Mouse (Mus musculus) embryonic facial prominence, embryonic 12.5 days (tissue): ENCODE measurements around the gene Ndufaf2. TPM values are rescaled to one million over a fixed set of nuclear protein-coding genes. Genes with fewer than 3 reads are reported as not detected.

Experiments used
- ATAC-seq: fragments of 200-750 bp; cut with Nextera tagmentation; 2 replicates; pipeline ENCODE4 v1.8.0; 2017; ENCODE audit not compliant: insufficient number of reproducible peaks, insufficient read depth, low FRiP score, low TSS enrichment
- H3K27ac ChIP-seq: fragments of 300-500 bp; sonication (generic); 2 replicates; pipeline ENCODE4 v1.5.1; 2016; ENCODE audit warnings: mild to moderate bottlenecking
- H3K27me3 ChIP-seq: fragments of 300-500 bp; sonication (generic); 2 replicates; pipeline ENCODE4 v1.6.1; 2016; ENCODE audit warnings: mild to moderate bottlenecking, moderate library complexity
- H3K36me3 ChIP-seq: fragments of 300-500 bp; sonication (generic); 2 replicates; pipeline ENCODE4 v1.6.1; 2016; ENCODE audit warnings: mild to moderate bottlenecking
- H3K4me1 ChIP-seq: fragments of 300-500 bp; sonication (generic); 2 replicates; pipeline ENCODE4 v1.6.1; 2016
- H3K4me2 ChIP-seq: fragments of 300-500 bp; sonication (generic); replicated peaks from 2 replicates; pipeline ENCODE4 v1.6.1; 2016; ENCODE audit warnings: mild to moderate bottlenecking, moderate library complexity
- H3K4me3 ChIP-seq: fragments of 300-500 bp; sonication (generic); 2 replicates; pipeline ENCODE4 v1.5.1; 2016; ENCODE audit warnings: mild to moderate bottlenecking
- H3K9ac ChIP-seq: fragments of 300-500 bp; sonication (generic); 2 replicates; pipeline ENCODE4 v1.6.1; 2016; ENCODE audit warnings: mild to moderate bottlenecking, moderate library complexity
- H3K9me3 ChIP-seq: fragments of 300-500 bp; sonication (generic); 2 replicates; pipeline ENCODE4 v1.6.1; 2016; ENCODE audit warnings: mild to moderate bottlenecking, moderate library complexity
- WGBS: fragments of 180-500 bp; shearing (Covaris S2); methylation state at CpG from one replicate; pipeline ENCODE4 v1.1.7; 2016; 5-methylcytosine and 5-hydroxymethylcytosine counted together
- polyA plus RNA-seq: library from polyadenylated mRNA; unstranded; fragments of >200 nt; fragmentation: Nextera tagmentation; extraction: Ambion mirVana; gene quantifications from 2 replicates; pipeline ENCODE4 v1.2.1, GENCODE M21; 2016

Gene Ndufaf2
- polyA plus RNA-seq, 1 experiment from 2014 or later = 94.0 TPM

DNA sequence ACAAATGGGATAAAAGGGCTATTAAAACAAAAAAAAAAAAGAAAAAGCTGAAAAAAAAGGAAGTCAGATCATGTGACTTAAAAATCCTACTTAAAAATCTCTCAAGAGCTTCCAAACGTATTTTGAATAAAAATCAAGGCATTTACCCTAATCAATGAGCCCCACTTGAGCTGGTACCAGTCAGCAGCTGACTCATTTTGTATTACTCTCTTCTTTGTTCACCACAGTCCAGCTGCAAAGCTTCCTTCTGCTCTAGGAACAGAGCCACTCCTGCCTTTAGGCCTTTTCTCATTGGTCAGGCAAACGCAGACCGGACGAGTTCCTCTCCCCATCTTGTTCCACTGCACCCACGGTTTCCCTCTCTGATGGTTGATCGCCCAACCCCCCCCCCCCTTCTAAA is 22.8 kb downstream of the Ndufaf2 start:
- Histone ChIP-seq H3K27me3 (no peaks in the 10 kb centered on the region), H3K4me2 (no peak overlapping the region), H3K9ac (no peak overlapping the region), H3K4me1 (peaks cover 8% of the 10 kb centered on the region), H3K36me3 (no peaks in the 10 kb centered on the region), H3K9me3 (no peaks in the 10 kb centered on the region), H3K27ac (no peak overlapping the region), H3K4me3 (no peak overlapping the region)
- 81% methylated on average over 6 of the region's 6 CpGs for WGBS
- no peak for ATAC-seq

DNA sequence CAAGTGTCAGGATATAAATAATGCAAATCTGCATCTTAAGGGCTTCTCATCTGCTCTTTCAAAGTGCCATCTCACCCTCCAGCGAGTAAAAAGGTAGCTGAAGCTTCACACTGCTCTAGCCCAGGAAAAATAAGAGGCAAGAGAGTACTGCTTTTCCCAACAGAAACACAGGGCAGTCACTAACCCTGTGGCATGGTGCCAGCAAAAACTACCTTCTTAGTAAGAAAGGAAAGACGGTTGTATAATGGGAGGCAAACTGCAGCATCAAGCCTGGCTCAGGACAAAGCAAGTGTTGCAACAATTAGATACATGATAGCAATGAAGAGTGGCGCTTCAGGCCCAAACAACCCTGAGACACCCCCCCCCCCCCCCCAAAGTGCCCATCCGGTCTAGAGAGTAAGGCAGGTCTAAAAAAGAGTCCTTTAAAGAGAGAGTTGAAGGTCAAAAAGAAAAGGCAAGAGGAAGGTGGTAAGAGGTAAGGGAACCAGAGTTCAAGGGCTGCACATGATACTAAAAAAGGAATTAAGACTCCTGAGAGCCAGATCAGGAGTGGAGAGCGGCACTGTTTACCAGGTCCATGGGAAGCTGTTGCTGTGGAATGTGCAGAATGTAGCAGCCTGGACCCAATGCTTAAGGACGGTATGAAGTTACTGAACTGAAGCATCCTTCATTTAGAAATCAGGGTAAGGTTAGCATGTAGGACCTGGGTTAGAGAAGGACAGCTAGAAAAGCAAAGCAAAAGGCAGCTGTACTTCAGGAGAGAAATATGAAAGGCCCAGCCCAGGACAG is 26.2 kb downstream of the Ndufaf2 start:
- Histone ChIP-seq H3K9me3 (no peaks in the 10 kb centered on the region), H3K4me1 (peaks cover 8% of the 10 kb centered on the region), H3K9ac (no peak overlapping the region), H3K36me3 (no peaks in the 10 kb centered on the region), H3K4me2 (no peak overlapping the region), H3K4me3 (no peak overlapping the region), H3K27ac (no peak overlapping the region), H3K27me3 (no peaks in the 10 kb centered on the region)
- 65% methylated on average over 6 of the region's 6 CpGs for WGBS
- no peak for ATAC-seq

DNA sequence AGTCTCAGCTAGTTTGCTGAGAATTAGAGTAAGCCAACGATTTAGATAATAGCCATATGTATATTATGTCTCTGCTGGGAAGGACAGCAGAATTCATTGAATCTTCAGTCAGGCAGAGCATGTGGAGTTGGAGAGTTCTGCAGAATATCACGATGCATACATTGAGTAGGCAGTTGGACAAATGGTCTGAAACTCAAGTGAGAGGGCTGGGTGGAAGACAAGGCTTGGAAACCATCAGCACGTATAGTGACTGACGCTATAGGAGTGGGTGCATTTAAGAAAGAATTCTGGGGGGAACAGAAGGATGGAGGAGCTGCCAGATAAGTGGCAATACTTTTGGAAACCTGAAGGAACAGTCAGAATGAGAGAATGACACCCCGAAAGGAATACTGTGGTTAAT is 27.7 kb downstream of the Ndufaf2 start:
- Histone ChIP-seq H3K27ac (no peak overlapping the region), H3K9me3 (no peaks in the 10 kb centered on the region), H3K4me2 (no peak overlapping the region), H3K4me1 (peaks cover 8% of the 10 kb centered on the region), H3K36me3 (no peaks in the 10 kb centered on the region), H3K9ac (no peak overlapping the region), H3K27me3 (no peaks in the 10 kb centered on the region), H3K4me3 (no peak overlapping the region)
- no peak for ATAC-seq
- WGBS = 94% methylated on average over 5 of the region's 5 CpGs

DNA sequence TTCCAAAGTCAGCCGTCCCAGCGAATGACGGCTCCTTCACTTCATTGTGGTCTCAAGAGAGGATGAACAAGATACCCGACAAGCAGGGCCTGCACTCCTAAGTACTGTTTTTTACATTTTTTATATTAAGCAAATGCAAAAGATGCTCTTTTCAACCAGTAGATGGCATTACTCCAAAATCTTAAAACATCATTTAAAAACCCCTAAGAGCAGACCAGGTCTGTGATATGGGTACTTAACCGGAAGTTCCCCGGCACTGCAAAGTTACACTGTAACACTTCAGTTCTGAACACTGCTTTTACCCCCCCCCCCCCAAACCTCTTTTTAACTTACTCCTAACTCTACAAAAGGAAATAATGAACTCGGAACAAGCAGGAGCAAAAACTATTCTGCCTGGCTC is 29.4 kb downstream of the Ndufaf2 start:
- Histone ChIP-seq H3K4me3 (no peak overlapping the region), H3K9me3 (no peaks in the 10 kb centered on the region), H3K36me3 (no peaks in the 10 kb centered on the region), H3K27ac (no peak overlapping the region), H3K4me1 (peaks cover 8% of the 10 kb centered on the region), H3K27me3 (no peaks in the 10 kb centered on the region), H3K4me2 (no peak overlapping the region), H3K9ac (no peak overlapping the region)
- WGBS = 64% methylated on average over 7 of the region's 7 CpGs
- no peak for ATAC-seq

DNA sequence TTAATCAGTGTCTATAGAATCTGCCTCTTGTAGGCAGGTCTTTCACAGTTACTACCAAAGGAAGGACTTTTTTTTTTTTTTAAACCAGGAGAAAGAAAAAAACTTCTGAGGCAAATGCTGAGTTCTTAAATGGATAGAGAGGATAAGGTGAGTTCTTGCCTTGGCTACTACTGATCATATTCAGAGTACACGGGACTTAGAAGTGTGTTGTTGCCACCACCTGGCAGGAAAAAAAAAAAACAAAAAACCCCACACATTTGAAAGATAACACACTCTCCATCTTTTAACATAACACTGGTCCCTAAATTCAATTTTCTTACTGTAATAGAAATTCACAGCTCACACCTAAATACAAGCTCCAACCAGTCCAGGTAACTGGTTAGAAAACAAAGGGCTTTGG is 30.5 kb downstream of the Ndufaf2 start:
- no peak overlapping the region for H3K27ac ChIP-seq
- H3K27me3 ChIP-seq = no peaks in the 10 kb centered on the region
- H3K9me3 ChIP-seq = no peaks in the 10 kb centered on the region
- H3K4me1 ChIP-seq = peaks cover 11% of the 10 kb centered on the region
- ATAC-seq = no peak
- H3K4me3 ChIP-seq = no peak overlapping the region
- no peak overlapping the region for H3K9ac ChIP-seq
- no peaks in the 10 kb centered on the region for H3K36me3 ChIP-seq
- WGBS = 47% methylated on average over 1 of the region's 1 CpGs
- H3K4me2 ChIP-seq = no peak overlapping the region

DNA sequence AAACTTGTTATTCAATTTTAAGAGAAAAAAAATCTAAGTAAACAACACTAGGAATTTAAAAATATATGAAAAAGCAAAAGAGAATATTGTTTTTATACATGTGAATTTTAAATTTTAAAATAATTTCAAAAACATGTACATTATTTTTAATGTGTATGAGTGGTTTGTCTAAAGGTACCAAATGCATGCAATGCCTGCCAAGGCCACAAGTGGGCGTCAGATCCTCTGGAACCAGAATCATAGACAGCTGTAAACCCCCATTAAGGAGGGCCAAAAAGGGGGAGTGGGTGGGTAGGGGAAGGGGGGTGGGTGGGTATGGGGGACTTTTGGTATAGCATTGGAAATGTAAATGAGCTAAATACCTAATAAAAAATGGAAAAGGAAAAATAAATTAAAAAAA is 31.3 kb downstream of the Ndufaf2 start:
- peaks cover 7% of the 10 kb centered on the region for H3K4me1 ChIP-seq
- H3K4me2 ChIP-seq = no peak overlapping the region
- 0% methylated on average over 1 of the region's 1 CpGs for WGBS
- no peaks in the 10 kb centered on the region for H3K36me3 ChIP-seq
- no peaks in the 10 kb centered on the region for H3K27me3 ChIP-seq
- H3K9me3 ChIP-seq = no peaks in the 10 kb centered on the region
- H3K27ac ChIP-seq = no peak overlapping the region
- no peak overlapping the region for H3K4me3 ChIP-seq
- H3K9ac ChIP-seq = no peak overlapping the region
- ATAC-seq = no peak

DNA sequence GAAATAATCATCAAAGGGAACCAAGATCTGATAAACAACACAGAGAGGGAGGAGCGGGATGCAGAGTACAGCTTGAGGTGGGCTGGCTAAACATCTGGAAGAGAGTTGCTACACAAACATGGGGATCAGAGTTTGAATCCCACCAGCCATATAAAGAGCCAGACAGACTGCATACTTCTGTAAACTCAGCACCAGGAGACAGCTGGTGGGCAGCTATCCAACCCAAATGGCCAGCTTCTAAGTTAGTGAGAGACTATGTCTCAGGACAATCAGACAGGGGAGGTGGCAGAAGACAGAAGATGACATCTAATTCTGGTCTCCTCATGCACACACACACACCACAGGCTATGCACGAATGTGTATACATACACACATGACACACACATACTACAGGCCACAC is 32.2 kb downstream of the Ndufaf2 start:
- H3K4me3 ChIP-seq = no peak overlapping the region
- no peak overlapping the region for H3K4me2 ChIP-seq
- H3K9ac ChIP-seq = no peak overlapping the region
- H3K4me1 ChIP-seq = peaks cover 7% of the 10 kb centered on the region
- no peak overlapping the region for H3K27ac ChIP-seq
- ATAC-seq = no peak
- H3K27me3 ChIP-seq = no peaks in the 10 kb centered on the region
- no peaks in the 10 kb centered on the region for H3K9me3 ChIP-seq
- WGBS = 90% methylated on average over 2 of the region's 2 CpGs
- no peaks in the 10 kb centered on the region for H3K36me3 ChIP-seq

DNA sequence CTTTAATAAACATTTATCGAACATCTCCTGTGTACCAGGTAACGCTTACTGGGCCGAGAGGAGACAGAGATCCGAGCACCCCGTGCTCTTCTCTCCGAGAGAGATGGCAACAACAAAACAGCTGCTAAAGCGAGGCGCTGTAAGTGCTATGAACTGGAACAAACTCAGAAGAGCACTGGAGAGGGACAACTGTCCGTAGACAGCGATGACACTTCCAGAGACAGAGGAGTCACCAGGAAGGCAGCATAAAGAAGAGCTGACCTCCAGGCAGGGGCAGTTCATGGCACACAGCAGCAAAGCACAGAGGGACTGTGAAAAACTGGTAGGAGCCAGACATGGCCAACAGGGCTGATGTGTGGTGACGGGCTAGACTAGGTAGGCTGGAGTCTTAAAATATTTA is 34.3 kb downstream of the Ndufaf2 start:
- Histone ChIP-seq H3K4me3 (no peak overlapping the region), H3K9me3 (no peaks in the 10 kb centered on the region), H3K4me2 (no peak overlapping the region), H3K27ac (no peak overlapping the region), H3K9ac (no peak overlapping the region), H3K27me3 (no peaks in the 10 kb centered on the region), H3K4me1 (peaks cover 7% of the 10 kb centered on the region), H3K36me3 (no peaks in the 10 kb centered on the region)
- no peak for ATAC-seq
- WGBS = 85% methylated on average over 11 of the region's 11 CpGs

DNA sequence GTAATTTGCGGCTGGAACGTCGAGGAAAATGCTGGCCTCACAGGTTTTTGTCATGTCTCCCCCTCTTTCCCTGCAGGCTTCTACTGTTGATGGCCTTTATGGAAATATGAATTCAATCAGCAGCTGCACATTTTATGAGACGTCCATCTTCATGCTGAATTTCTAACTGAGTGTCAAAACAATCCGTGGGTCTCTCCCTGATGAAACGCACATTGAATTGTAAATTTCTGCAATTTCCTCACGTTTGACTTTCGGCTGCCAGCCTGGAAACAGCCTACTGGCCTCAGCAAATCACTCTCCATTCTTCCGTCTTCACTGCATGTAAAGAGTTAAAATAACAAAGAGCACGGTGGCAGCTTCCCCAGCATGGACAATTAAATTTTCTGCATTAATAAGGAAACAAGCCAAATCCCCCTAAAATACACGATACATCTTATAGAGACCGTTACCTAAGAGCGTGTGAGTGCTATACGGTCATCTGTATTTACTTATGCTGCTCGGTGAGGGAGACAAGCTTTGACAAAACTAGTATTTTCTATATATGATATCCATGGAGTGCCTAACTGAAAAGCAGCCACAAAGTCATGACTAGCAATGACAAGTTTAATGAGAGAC is 35.2 kb downstream of the Ndufaf2 start:
- 26% methylated on average over 15 of the region's 15 CpGs for whole genome bisulfite sequencing
- no peak overlapping the region for H3K4me3 ChIP-seq
- peak overlapping the region; percentile 25 for H3K4me2 ChIP-seq
- no peak overlapping the region for H3K27ac ChIP-seq
- no peak for ATAC-seq
- H3K9me3 ChIP-seq = no peaks in the 10 kb centered on the region
- H3K36me3 ChIP-seq = no peaks in the 10 kb centered on the region
- H3K27me3 ChIP-seq = no peaks in the 10 kb centered on the region
- H3K4me1 ChIP-seq = peaks cover 7% of the 10 kb centered on the region
- H3K9ac ChIP-seq = no peak overlapping the region

DNA sequence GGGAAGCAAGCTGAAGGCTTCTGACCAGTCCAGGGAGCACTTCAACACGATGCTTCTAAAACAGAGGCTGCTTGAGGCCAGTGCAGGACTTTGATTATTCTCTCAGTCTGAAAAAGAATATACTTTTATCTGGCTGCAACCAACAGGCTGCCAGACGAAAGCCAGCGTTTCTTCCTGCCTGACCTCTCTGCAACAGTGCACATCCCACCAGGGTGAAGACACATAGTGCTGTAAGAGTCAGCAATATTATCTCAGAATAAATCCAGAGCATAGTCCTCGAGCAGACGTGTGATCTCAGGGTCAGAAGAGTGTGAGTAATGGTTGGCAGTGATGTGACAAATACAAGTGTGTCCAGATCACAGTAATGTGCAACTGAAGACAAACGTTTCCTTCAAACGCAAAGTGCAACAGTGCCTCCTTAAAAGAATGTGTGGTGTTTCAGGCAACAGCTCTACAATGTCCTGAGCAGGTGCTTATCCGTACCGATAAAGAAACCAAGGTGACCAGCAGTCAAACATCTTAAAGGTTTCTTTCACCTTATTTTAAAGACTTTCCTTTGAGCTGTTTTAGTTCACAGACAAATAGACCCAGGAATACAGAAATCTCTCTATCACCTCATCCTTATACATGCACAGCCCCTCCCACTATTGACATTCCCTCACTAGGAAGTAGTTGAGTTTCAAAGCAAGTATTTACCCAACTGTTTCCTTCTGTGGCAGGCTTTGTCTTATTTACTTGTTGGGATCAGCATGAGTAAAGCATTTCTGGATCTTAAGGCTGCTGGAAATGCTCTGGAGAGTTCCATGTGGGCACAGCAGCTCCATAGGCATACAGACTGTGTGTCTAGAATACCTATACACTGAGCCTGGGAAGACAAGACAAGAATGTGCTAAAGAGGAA is 38.8 kb downstream of the Ndufaf2 start:
- H3K36me3 ChIP-seq = no peaks in the 10 kb centered on the region
- no peak overlapping the region for H3K27ac ChIP-seq
- no peaks in the 10 kb centered on the region for H3K9me3 ChIP-seq
- no peaks in the 10 kb centered on the region for H3K27me3 ChIP-seq
- H3K4me1 ChIP-seq = peaks cover 7% of the 10 kb centered on the region
- H3K9ac ChIP-seq = no peak overlapping the region
- H3K4me2 ChIP-seq = no peak overlapping the region
- H3K4me3 ChIP-seq = no peak overlapping the region
- no peak for ATAC-seq
- WGBS = 80% methylated on average over 9 of the region's 9 CpGs

DNA sequence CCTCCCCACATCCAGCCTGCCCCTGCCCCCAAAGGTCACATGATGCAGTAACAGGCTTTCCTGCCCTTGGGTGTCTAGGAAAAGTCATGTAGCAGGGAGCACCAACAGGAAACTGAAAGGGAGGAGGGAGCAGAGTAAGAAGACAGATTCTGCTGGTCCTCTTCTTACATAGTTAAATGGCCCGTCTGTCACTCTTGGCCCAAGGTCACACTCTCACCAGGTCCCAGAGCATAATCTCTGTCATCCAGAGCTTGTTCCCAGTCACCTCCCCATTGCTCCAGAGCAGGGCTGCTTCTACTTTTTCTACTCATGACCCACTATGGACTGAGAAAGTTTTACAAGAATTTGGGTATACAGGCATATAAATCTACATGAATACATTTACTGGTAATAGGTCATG is 40.2 kb downstream of the Ndufaf2 start:
- no peak overlapping the region for H3K4me2 ChIP-seq
- no peak for ATAC-seq
- no peaks in the 10 kb centered on the region for H3K36me3 ChIP-seq
- no peak overlapping the region for H3K9ac ChIP-seq
- peaks cover 3% of the 10 kb centered on the region; the same call in 1 of the 2 replicates for H3K4me1 ChIP-seq
- no peak overlapping the region for H3K4me3 ChIP-seq
- H3K9me3 ChIP-seq = no peaks in the 10 kb centered on the region
- 60% methylated on average over 1 of the region's 1 CpGs for WGBS
- H3K27me3 ChIP-seq = no peaks in the 10 kb centered on the region
- no peak overlapping the region for H3K27ac ChIP-seq

DNA sequence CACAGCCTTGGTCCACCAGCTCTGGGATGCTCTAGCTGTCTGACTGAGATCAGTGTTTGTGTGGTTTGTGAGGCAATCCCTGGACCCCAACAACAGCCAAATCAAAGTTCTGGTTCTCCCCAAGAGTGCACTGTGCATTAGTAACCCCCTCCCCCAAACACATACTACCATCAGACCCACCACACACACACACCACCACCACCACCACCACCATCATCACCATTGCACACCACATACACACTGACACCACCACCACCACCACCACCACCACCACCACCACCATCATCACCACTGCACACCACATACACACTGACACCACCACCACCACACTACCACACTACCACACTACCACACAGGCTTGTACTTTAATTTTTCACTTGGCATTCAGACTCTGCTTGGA is 40.8 kb downstream of the Ndufaf2 start:
- H3K4me2 ChIP-seq = no peak overlapping the region
- ATAC-seq = no peak
- no peaks in the 10 kb centered on the region for H3K36me3 ChIP-seq
- no peaks in the 10 kb centered on the region for H3K4me1 ChIP-seq
- H3K27me3 ChIP-seq = no peaks in the 10 kb centered on the region
- no peak overlapping the region for H3K4me3 ChIP-seq
- no peak overlapping the region for H3K27ac ChIP-seq
- H3K9ac ChIP-seq = no peak overlapping the region
- H3K9me3 ChIP-seq = no peaks in the 10 kb centered on the region
